Mouse (Mus musculus) mammary gland, adult 2 months (tissue): ENCODE measurements around the gene Sp9. TPM values are rescaled to one million over a fixed set of nuclear protein-coding genes. Genes with fewer than 3 reads are reported as not detected.

ENCODE experiments used
- polyA plus RNA-seq: library from polyadenylated mRNA; depleted of rRNA; stranded (reverse); fragments of >200 nt; gene quantifications from 2 replicates; pipeline ENCODE4 v1.2.3, GENCODE M21; 2012; ENCODE audit warnings: low replicate concordance; rRNA removed

The Sp9 gene
- polyA plus RNA-seq: not detected in 2 replicates

DNA sequence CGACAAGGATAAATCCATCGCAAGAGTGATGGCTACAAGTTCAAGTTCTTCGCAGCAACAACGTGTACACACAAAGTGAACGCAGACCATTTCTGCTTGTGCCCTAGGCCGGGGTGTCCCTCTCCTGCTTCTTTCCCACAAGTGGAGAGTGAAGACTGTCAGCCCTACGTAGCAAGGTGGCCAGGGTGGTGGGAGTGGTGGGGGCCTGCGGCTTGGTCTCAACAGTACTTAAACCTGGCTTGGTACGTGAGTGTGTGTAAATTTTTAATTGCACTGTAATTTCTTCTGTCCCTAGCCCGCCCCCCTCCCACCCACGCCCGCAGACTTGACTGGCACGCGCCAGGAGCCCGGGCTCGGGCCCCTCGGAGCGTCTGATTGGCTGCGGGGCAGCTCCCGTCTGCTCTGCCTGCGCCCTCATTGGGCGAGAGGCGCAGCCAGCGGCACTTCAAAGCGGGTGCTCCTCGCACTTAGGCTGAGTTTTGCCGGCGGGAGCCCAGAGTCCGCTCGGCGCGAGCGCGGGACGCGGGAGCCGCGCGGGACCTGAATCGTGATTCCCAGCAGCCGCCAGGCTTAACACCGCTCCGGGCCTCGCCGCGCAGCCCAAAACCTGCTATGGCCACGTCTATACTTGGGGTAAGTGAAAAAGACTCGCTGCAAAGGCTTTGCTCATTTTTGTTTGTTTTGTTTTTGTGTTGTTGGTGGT, at the start of gene Sp9:
TSS of gene Sp9 (plus strand) at position 467 of the 703 bp plus-strand sequence.

DNA sequence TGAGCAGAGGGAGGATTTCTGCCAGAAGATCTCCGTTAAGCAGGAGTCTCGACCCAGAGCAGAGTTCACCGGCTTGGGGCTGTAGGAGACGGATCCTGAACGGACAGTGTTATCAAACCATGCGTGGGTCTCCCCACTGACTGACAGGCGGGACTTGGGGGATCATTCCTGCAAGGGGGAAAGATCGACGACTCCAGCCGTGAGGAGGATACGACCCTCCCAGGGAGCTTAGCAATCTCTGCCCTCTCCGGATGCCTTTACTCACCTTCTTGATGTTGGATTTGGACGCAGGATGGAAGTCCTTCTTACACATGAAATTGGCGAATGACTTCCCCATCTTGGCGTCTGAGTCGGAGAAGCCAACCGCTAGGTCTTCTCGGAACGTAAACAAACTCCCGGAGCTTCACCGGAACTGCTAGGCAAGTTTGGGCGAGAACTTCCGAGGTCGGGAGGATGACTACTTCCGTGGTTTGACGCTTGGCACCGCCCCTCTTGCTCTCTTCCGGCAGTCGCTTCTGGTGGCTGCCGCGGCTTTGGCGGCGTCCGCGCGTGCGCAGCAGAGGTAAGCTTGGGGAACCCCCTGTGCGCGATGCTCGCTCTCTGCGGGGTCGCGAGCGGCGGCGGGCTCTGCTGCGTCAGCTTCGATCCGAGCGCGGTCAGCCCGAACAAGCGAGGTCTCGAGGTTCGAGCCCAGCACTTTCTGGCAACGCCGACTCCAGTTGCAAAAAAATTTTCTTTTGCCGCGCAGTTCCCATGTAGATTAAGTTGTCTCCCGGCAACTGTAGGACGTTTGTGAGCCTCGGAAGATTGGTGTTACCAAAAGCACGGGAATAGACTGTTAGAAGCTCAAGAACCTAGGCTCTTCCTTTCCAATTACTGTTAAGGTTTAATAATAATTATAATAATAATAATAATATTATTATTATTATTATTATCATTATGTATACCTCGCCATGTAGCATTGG, 40.7 kb downstream of the Sp9 start, which contains the start of the genes Scrn3 and Cir1:
TSS of gene Scrn3 (plus strand) at position 450 of the 965 bp plus-strand sequence.
TSS of gene Cir1 (minus strand) at position 550 of the 965 bp plus-strand sequence.

Other genes starting within 250 kb of the Sp9 start
- gene Ola1, start 53.0 kb upstream of the Sp9 start, polyA plus RNA-seq: 2.7 and 10.0 TPM in 2 replicates
- 2.9 and 12.7 TPM in 2 replicates for gene Scrn3, start 40.7 kb downstream of the Sp9 start, polyA plus RNA-seq
- gene Cir1, start 40.8 kb downstream of the Sp9 start, polyA plus RNA-seq: 1.1 and 3.0 TPM in 2 replicates
- gene Gpr155, start 114.6 kb downstream of the Sp9 start, polyA plus RNA-seq: 6.3 and 11.9 TPM in 2 replicates